Mouse (Mus musculus) heart, embryonic 14.5 days (tissue): Measurements from ENCODE around the gene Kars. TPM values are rescaled to one million over a fixed set of nuclear protein-coding genes. Genes with fewer than 3 reads are reported as not detected.

ENCODE experiments used
- ATAC-seq: fragments of 200-750 bp; cut with Nextera tagmentation; 2 replicates; pipeline ENCODE4 v1.8.0; 2017; ENCODE audit warnings: low read depth, moderate TSS enrichment; ENCODE audit not compliant: insufficient number of reproducible peaks, insufficient read depth, low FRiP score
- H3K27ac ChIP-seq, 2 experiments: fragments of 200-500 bp in 1 of 2; fragments of 300-500 bp in 1 of 2; sonication (generic) in 1 of 2; replicated peaks in 1 of 2; 2 replicates each; pipeline ENCODE4 v1.5.1; 2012 to 2014; ENCODE audit warnings: low read depth in 2 of 2, low read length in 2 of 2, control low read depth in 1 of 2, mild to moderate bottlenecking in 1 of 2, mixed read lengths in 1 of 2; ENCODE audit not compliant: control insufficient read depth in 1 of 2, insufficient read depth in 1 of 2
- H3K27me3 ChIP-seq: fragments of 300-500 bp; sonication (generic); 2 replicates; pipeline ENCODE4 v1.6.1; 2014; ENCODE audit warnings: mild to moderate bottlenecking, low read length, control low read depth; ENCODE audit not compliant: control insufficient read depth, insufficient read depth
- H3K36me3 ChIP-seq: fragments of 300-500 bp; sonication (generic); 2 replicates; pipeline ENCODE4 v1.6.1; 2014; ENCODE audit warnings: mild to moderate bottlenecking, control low read depth, low read length, mixed read lengths; ENCODE audit not compliant: control insufficient read depth, insufficient read depth
- H3K4me1 ChIP-seq, 2 experiments: fragments of 200-500 bp in 1 of 2; fragments of 300-500 bp in 1 of 2; sonication (generic) in 1 of 2; 2 replicates each; pipeline ENCODE4 v1.6.1; 2012 to 2014; ENCODE audit warnings: low read length in 2 of 2, control low read depth in 1 of 2, mixed read lengths in 1 of 2; ENCODE audit not compliant: control insufficient read depth in 2 of 2, insufficient read depth in 2 of 2
- H3K4me2 ChIP-seq: fragments of 300-500 bp; sonication (generic); 2 replicates; pipeline ENCODE4 v1.6.1; 2014; ENCODE audit warnings: mild to moderate bottlenecking, low read length
- H3K4me3 ChIP-seq, 2 experiments: fragments of 200-500 bp in 1 of 2; fragments of 300-500 bp in 1 of 2; sonication (generic) in 1 of 2; 2 replicates each; pipeline ENCODE4 v1.5.1; 2012 to 2014; ENCODE audit warnings: low read length in 2 of 2, mild to moderate bottlenecking in 2 of 2, control low read depth in 1 of 2, low read depth in 1 of 2, moderate library complexity in 1 of 2; ENCODE audit not compliant: control insufficient read depth in 1 of 2, insufficient read depth in 1 of 2
- H3K9ac ChIP-seq: fragments of 300-500 bp; sonication (generic); 2 replicates; pipeline ENCODE4 v1.6.1; 2014; ENCODE audit warnings: mild to moderate bottlenecking, low read length
- H3K9me3 ChIP-seq: fragments of 300-500 bp; sonication (generic); 2 replicates; pipeline ENCODE4 v1.6.1; 2016; ENCODE audit warnings: low read length, control low read depth; ENCODE audit not compliant: control insufficient read depth
- WGBS: fragments of 180-500 bp; shearing (Covaris S2); extraction: QIAGEN DNeasy Blood & Tissue Kit; methylation state at CpG from one replicate; pipeline ENCODE4 v1.1.7; 2014; 5-methylcytosine and 5-hydroxymethylcytosine counted together
- polyA plus RNA-seq: library from polyadenylated mRNA; unstranded; fragments of >200 nt; fragmentation: Nextera tagmentation; extraction: Ambion mirVana; gene quantifications from 2 replicates; pipeline ENCODE4 v1.2.1, GENCODE M21; 2014

Kars gene
- polyA plus RNA-seq, 1 experiment from 2014 or later: 142 TPM

- Histone ChIP-seq H3K9ac (no peak overlapping the region), H3K27me3 (no peaks in the 10 kb centered on the region), H3K36me3 (no peaks in the 10 kb centered on the region), H3K9me3 (no peaks in the 10 kb centered on the region), H3K4me1 (no peaks in the 10 kb centered on the region), H3K4me2 (no peak overlapping the region), H3K4me3 (no peak overlapping the region), H3K27ac (no peak overlapping the region)
- WGBS: 65% methylated on average over 18 of the region's 18 CpGs
- no peak for ATAC-seq
Measured at GRCm38 (mm10) chr8:112037521-112037920, 26.4 kb upstream of the Kars start.

DNA sequence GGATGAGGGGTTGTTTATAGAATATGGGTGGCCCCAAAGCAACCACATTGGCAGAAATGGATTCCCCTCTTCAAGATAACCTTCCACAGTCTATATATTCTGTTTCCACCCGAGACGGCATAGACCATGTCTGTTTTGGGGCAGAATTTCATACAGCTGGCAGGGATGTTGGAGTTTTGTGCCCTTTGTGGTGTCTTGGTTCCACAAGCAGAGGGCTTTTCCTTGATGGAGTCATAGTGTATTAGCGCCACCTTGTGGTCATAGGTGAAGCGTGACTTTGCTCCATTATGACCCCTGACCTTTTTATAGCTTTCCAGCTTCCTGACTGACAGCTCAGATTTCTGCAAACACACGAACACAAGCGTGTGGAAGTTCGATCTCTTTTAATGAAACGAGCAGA, 23.5 kb upstream of the Kars start:
- no peak overlapping the region for H3K9ac ChIP-seq
- no peak overlapping the region for H3K4me2 ChIP-seq
- WGBS: 8% methylated on average over 8 of the region's 8 CpGs
- H3K9me3 ChIP-seq: no peaks in the 10 kb centered on the region
- H3K4me3 ChIP-seq: no peak overlapping the region
- no peaks in the 10 kb centered on the region for H3K36me3 ChIP-seq
- H3K4me1 ChIP-seq: no peaks in the 10 kb centered on the region
- no peaks in the 10 kb centered on the region for H3K27me3 ChIP-seq
- no peak for ATAC-seq
- no peak overlapping the region for H3K27ac ChIP-seq

GRCm38 (mm10) chr8:112033071-112033470, 21.9 kb upstream of the Kars start:
- Histone ChIP-seq H3K9me3 (no peaks in the 10 kb centered on the region), H3K27ac (no peak overlapping the region), H3K27me3 (no peaks in the 10 kb centered on the region), H3K4me2 (no peak overlapping the region), H3K36me3 (no peaks in the 10 kb centered on the region), H3K4me1 (no peaks in the 10 kb centered on the region), H3K9ac (no peak overlapping the region), H3K4me3 (no peak overlapping the region)
- WGBS: 67% methylated on average over 7 of the region's 7 CpGs
- no peak for ATAC-seq

GRCm38 (mm10) chr8:112030663-112031062, 19.5 kb upstream of the Kars start:
- Histone ChIP-seq H3K9ac (no peak overlapping the region), H3K4me1 (no peaks in the 10 kb centered on the region), H3K27ac (no peak overlapping the region), H3K27me3 (no peaks in the 10 kb centered on the region), H3K36me3 (no peaks in the 10 kb centered on the region), H3K9me3 (no peaks in the 10 kb centered on the region), H3K4me2 (no peak overlapping the region), H3K4me3 (no peak overlapping the region)
- 42% methylated on average over 6 of the region's 6 CpGs for WGBS
- no peak for ATAC-seq

DNA sequence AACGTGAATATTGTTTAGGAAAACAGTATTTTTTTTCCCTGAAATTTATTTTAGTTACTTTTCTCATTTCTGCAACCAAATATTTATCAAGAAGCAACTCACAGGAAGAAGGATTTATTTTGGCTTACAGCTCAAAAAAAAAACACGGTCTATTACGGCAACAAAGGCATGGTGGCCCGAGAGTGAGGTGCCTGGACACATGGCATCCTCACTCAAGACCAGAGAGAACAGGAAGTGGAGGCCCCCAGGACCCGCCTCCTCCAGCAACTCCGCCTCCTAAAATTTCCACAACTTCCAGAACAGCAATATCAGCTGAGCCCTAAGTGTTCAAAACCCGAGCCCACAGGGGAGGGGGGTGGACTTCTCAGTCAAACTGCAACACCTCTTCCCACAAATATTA, 18.3 kb upstream of the Kars start:
- H3K4me3 ChIP-seq: no peak overlapping the region
- WGBS: 80% methylated on average over 7 of the region's 7 CpGs
- H3K27me3 ChIP-seq: no peaks in the 10 kb centered on the region

DNA sequence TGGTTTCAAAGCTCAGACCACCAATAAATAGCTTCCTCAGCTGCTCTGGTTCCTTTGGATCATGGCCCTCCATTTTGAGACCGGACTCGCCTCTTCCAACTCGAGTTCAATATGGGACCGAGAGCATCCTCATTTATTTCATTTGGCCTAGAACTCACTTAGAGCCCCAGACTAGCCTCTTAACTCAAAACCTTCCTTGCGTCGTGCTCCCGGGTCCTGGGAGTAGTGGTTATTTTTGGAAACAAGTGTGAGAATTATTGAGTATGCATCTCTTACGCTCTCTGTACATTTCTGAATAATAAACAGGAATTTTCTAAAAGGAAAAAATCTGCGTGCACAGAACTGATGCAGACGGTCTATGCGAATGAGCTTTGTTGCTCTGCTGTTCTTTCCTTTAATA, 3.8 kb upstream of the Kars start, which contains the start of gene Gm6793:
TSS of gene Gm6793 (minus strand) at position 101 of the 400 bp plus-strand sequence.
- H3K4me2 ChIP-seq: no peak within 1 kb of the TSS
- no peak within 1 kb of the TSS for H3K4me3 ChIP-seq
- H3K27ac ChIP-seq: no peak within 1 kb of the TSS
- WGBS: 87% methylated on average over 11 of the region's 11 CpGs
- peaks cover 45% of the 10 kb centered on the region for H3K36me3 ChIP-seq
- H3K9ac ChIP-seq: no peak within 1 kb of the TSS
- no peaks in the 10 kb centered on the region for H3K27me3 ChIP-seq
- no peak for ATAC-seq
- peaks cover 2 to 17% of the 10 kb centered on the region in 2 experiments; a peak in 3 of 4 replicates for H3K4me1 ChIP-seq
- H3K9me3 ChIP-seq: no peaks in the 10 kb centered on the region

More for the DNA sequence above, 18.3 kb upstream of the Kars start:
- Histone ChIP-seq H3K4me2 (no peak overlapping the region), H3K9ac (no peak overlapping the region), H3K4me1 (no peaks in the 10 kb centered on the region), H3K36me3 (no peaks in the 10 kb centered on the region), H3K27ac (no peak overlapping the region), H3K9me3 (no peaks in the 10 kb centered on the region)
- no peak for ATAC-seq

GRCm38 (mm10) chr8:112011816-112012242, 706 bp upstream of the Kars start:
- no peaks in the 10 kb centered on the region for H3K27me3 ChIP-seq
- H3K27ac ChIP-seq: peak overlapping the region; percentile 37 to 73
- peak overlapping the region; percentile 76 for H3K4me2 ChIP-seq
- H3K4me1 ChIP-seq: peaks cover 2 to 17% of the 10 kb centered on the region in 2 experiments; a peak in 3 of 4 replicates
- peak overlapping the region; percentile 74 to 95 for H3K4me3 ChIP-seq
- peaks cover 22% of the 10 kb centered on the region for H3K36me3 ChIP-seq
- H3K9ac ChIP-seq: peak overlapping the region; percentile 82
- WGBS: under 1% methylated on average over 40 of the region's 40 CpGs
- ATAC-seq: peak; percentile 54
- H3K9me3 ChIP-seq: no peaks in the 10 kb centered on the region

DNA sequence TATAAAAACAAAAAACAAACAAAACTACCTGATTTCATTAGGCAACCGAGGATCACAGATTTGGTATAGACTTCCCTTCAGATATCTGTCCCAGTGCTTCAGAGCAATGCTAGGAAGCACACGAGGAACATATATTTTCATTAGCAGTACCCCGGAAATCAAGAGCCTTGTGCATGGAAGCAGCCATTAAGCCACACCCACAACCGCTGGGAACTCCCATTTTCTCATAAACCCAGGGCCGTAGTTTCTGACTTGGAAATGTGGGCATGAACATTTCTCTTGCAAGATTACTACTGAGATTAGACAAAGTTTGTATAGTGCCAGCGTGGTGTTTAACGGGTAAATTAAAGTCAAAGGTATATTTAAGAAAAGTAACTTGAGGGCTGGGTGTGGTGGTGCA, 1.6 kb downstream of the Kars start:
- ATAC-seq: no peak
- no peak overlapping the region for H3K4me2 ChIP-seq

More for the DNA sequence above, 1.6 kb downstream of the Kars start:
- WGBS: 88% methylated on average over 7 of the region's 7 CpGs
- peaks cover 27% of the 10 kb centered on the region for H3K36me3 ChIP-seq
- no peak overlapping the region for H3K9ac ChIP-seq
- H3K27ac ChIP-seq: no peak overlapping the region
- no peak overlapping the region for H3K4me3 ChIP-seq
- no peaks in the 10 kb centered on the region for H3K27me3 ChIP-seq
- no peaks in the 10 kb centered on the region for H3K9me3 ChIP-seq
- H3K4me1 ChIP-seq: peaks cover 2 to 17% of the 10 kb centered on the region in 2 experiments; a peak in 3 of 4 replicates
